Comparison of ENCODE assay signal across 13 mouse cellular contexts in the genomic region with DNA sequence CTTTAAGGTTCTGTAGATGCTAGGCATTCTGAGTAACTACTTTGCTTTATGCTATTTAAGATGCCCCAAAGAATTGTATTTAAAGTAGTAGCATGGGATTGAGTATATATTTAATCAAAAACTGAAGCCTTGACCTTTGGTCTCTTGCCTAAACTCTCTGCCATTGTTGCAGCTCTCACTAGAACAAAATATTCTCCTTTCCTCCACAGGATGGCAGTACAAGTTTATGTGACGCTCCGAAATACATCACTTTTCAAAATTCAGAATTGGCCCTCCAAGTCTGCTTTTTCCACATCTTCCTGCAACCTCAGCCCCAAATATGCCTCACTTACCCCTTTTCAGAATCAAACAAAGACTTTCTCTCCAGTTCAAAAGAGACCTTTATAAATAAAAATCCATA.
A peak's percentile ranks its signal among the peaks of the same experiment; 100 is the strongest.
DNase-seq lines count a peak whose midpoint lies in the region; ATAC-seq and TF ChIP-seq lines count a peak whose summit lies in the region.
"Had no signal": no experiment of that assay in that cellular context is flagged by ENCODE, and none has a peak within 500 bp of the region (broad histone marks: within the 10 kb centered on the region; RNA-seq: fewer than 3 reads in every experiment).

No protein-coding gene starts in this region.

- no peaks in the 10 kb centered on the region for H3K27me3 ChIP-seq in hindbrain, embryonic 11.5 days (ENCODE audit: control insufficient read depth, insufficient read depth, low read length)
- H3K27me3 ChIP-seq in hindbrain, embryonic 13.5 days: no peaks in the 10 kb centered on the region
- H3K27me3 ChIP-seq in midbrain, embryonic 11.5 days (ENCODE audit: control insufficient read depth, insufficient read depth, low read length): no peaks in the 10 kb centered on the region
- H3K27me3 ChIP-seq in midbrain, embryonic 10.5 days (ENCODE audit: low read depth, poor library complexity, severe bottlenecking): no peaks in the 10 kb centered on the region
- H3K27me3 ChIP-seq in stomach, postnatal 0 days (ENCODE audit: control insufficient read depth, insufficient read depth, low read length): no peaks in the 10 kb centered on the region
- H3K27me3 ChIP-seq: embryonic facial prominence, embryonic 13.5 days; limb, embryonic 15.5 days had no signal

- no peak; the same call in 1 of the 2 replicates for ATAC-seq in hindbrain, embryonic 11.5 days (ENCODE audit: low FRiP score)
- no peak for ATAC-seq in hindbrain, embryonic 13.5 days (ENCODE audit: low FRiP score)
- peak; percentile 58; the same call in 1 of the 2 replicates for ATAC-seq in midbrain, embryonic 11.5 days (ENCODE audit: low FRiP score)
- ATAC-seq in stomach, postnatal 0 days (ENCODE audit: low FRiP score, low TSS enrichment): no peak
- ATAC-seq in CD4-positive, CD25-positive, alpha-beta regulatory T cell, adult 4 months: no peak

- no peak overlapping the region for H3K4me2 ChIP-seq in hindbrain, embryonic 11.5 days (replicated peaks; ENCODE audit: low read depth, low read length)
- no peak overlapping the region for H3K4me2 ChIP-seq in hindbrain, embryonic 13.5 days
- no peak overlapping the region for H3K4me2 ChIP-seq in midbrain, embryonic 11.5 days
- H3K4me2 ChIP-seq in stomach, postnatal 0 days (replicated peaks; ENCODE audit: low read depth): no peak overlapping the region
- H3K4me2 ChIP-seq: embryonic facial prominence, embryonic 13.5 days; limb, embryonic 15.5 days had no signal

- no peak overlapping the region for H3K27ac ChIP-seq in hindbrain, embryonic 11.5 days (ENCODE audit: low read depth, low read length)
- no peak overlapping the region for H3K27ac ChIP-seq in hindbrain, embryonic 13.5 days
- H3K27ac ChIP-seq in midbrain, embryonic 11.5 days (ENCODE audit: low read depth, low read length): no peak overlapping the region
- H3K27ac ChIP-seq in midbrain, embryonic 10.5 days (replicated peaks): no peak overlapping the region
- no peak overlapping the region for H3K27ac ChIP-seq in stomach, postnatal 0 days (replicated peaks)
- H3K27ac ChIP-seq: embryonic facial prominence, embryonic 13.5 days; heart, embryonic 10.5 days; limb, embryonic 15.5 days had no signal

- no peak overlapping the region for H3K9ac ChIP-seq in hindbrain, embryonic 11.5 days (ENCODE audit: low read depth, low read length)
- H3K9ac ChIP-seq in hindbrain, embryonic 13.5 days: no peak overlapping the region
- H3K9ac ChIP-seq in midbrain, embryonic 11.5 days (ENCODE audit: low read length): no peak overlapping the region
- no peak overlapping the region for H3K9ac ChIP-seq in stomach, postnatal 0 days (ENCODE audit: low read length)
- H3K9ac ChIP-seq: embryonic facial prominence, embryonic 13.5 days; limb, embryonic 15.5 days had no signal

- TF ChIP-seq CTCF in stomach, postnatal 0 days (IDR thresholded peaks at IDR 0.05; ENCODE audit: low read depth): peak; percentile 61

- WGBS in hindbrain, embryonic 11.5 days: 63% methylated on average over 2 of the region's 2 CpGs
- 49% methylated on average over 2 of the region's 2 CpGs for WGBS in hindbrain, embryonic 13.5 days
- WGBS in midbrain, embryonic 11.5 days: 42% methylated on average over 2 of the region's 2 CpGs
- 48% methylated on average over 2 of the region's 2 CpGs for WGBS in midbrain, embryonic 10.5 days
- WGBS in stomach, postnatal 0 days: 40% methylated on average over 2 of the region's 2 CpGs

- DNase-seq in hindbrain, embryonic 11.5 days (ENCODE audit: low spot score): peak; percentile 26
- no peak for DNase-seq in midbrain, embryonic 11.5 days (ENCODE audit: low spot score, missing footprints)
- DNase-seq in midbrain, embryonic 10.5 days (ENCODE audit: low spot score): no peak
- peak; percentile 65 for DNase-seq in embryo, embryonic 10.5 days (ENCODE audit: low spot score)
- no peak for DNase-seq in stomach, postnatal 0 days (ENCODE audit: low spot score)
- DNase-seq in kidney, postnatal 10 days: no peak
- DNase-seq: layer of hippocampus, adult 9-11 months; thymus, postnatal 36 days had no signal

- no peaks in the 10 kb centered on the region for H3K9me3 ChIP-seq in hindbrain, embryonic 11.5 days (ENCODE audit: control insufficient read depth, low read length)
- H3K9me3 ChIP-seq in hindbrain, embryonic 13.5 days: no peaks in the 10 kb centered on the region
- no peaks in the 10 kb centered on the region for H3K9me3 ChIP-seq in midbrain, embryonic 11.5 days (ENCODE audit: control insufficient read depth, low read length)
- H3K9me3 ChIP-seq in midbrain, embryonic 10.5 days (replicated peaks): no peaks in the 10 kb centered on the region
- H3K9me3 ChIP-seq in stomach, postnatal 0 days (ENCODE audit: control insufficient read depth, low read length): no peaks in the 10 kb centered on the region
- H3K9me3 ChIP-seq: embryonic facial prominence, embryonic 13.5 days; heart, embryonic 10.5 days; limb, embryonic 15.5 days had no signal

- no peak for TF ChIP-seq EP300 in stomach, postnatal 0 days (optimal IDR thresholded peaks at IDR 0.05)

- no peaks in the 10 kb centered on the region for H3K4me1 ChIP-seq in hindbrain, embryonic 11.5 days (replicated peaks; ENCODE audit: control insufficient read depth, insufficient read depth, low read length)
- H3K4me1 ChIP-seq in hindbrain, embryonic 13.5 days (replicated peaks): peaks cover 10% of the 10 kb centered on the region
- peaks cover 3% of the 10 kb centered on the region; the same call in 1 of the 2 replicates for H3K4me1 ChIP-seq in midbrain, embryonic 11.5 days (ENCODE audit: control insufficient read depth, insufficient read depth, low read length)
- peaks cover 5% of the 10 kb centered on the region; the same call in 1 of the 2 replicates for H3K4me1 ChIP-seq in midbrain, embryonic 10.5 days
- no peaks in the 10 kb centered on the region for H3K4me1 ChIP-seq in stomach, postnatal 0 days (replicated peaks; ENCODE audit: control insufficient read depth, insufficient read depth)
- H3K4me1 ChIP-seq: heart, embryonic 10.5 days; limb, embryonic 15.5 days had no signal

- H3K4me3 ChIP-seq in hindbrain, embryonic 11.5 days (ENCODE audit: low read depth, low read length): no peak overlapping the region
- no peak overlapping the region for H3K4me3 ChIP-seq in hindbrain, embryonic 13.5 days
- H3K4me3 ChIP-seq in midbrain, embryonic 11.5 days (ENCODE audit: low read depth, low read length): no peak overlapping the region
- H3K4me3 ChIP-seq in midbrain, embryonic 10.5 days: no peak overlapping the region
- no peak overlapping the region for H3K4me3 ChIP-seq in stomach, postnatal 0 days (ENCODE audit: low read depth, low read length)
- H3K4me3 ChIP-seq: embryonic facial prominence, embryonic 13.5 days; heart, embryonic 10.5 days; limb, embryonic 15.5 days had no signal

- no peaks in the 10 kb centered on the region for H3K36me3 ChIP-seq in hindbrain, embryonic 11.5 days (ENCODE audit: control insufficient read depth, insufficient read depth, low read length)
- no peaks in the 10 kb centered on the region for H3K36me3 ChIP-seq in hindbrain, embryonic 13.5 days
- no peaks in the 10 kb centered on the region for H3K36me3 ChIP-seq in midbrain, embryonic 11.5 days (ENCODE audit: control insufficient read depth, insufficient read depth, low read length)
- H3K36me3 ChIP-seq in midbrain, embryonic 10.5 days: no peaks in the 10 kb centered on the region
- no peaks in the 10 kb centered on the region for H3K36me3 ChIP-seq in stomach, postnatal 0 days (ENCODE audit: control insufficient read depth, insufficient read depth, low read length)
- H3K36me3 ChIP-seq: embryonic facial prominence, embryonic 13.5 days; heart, embryonic 10.5 days; limb, embryonic 15.5 days had no signal

Comparison
In these comparisons a context has a peak if more than half of its experiments do, and no peak if none do; other contexts are left out.
1. DNase-seq: peak in hindbrain, embryonic 11.5 days (single experiment) and embryo, embryonic 10.5 days (single experiment); none in midbrain, embryonic 11.5 days (single experiment), midbrain, embryonic 10.5 days (single experiment), stomach, postnatal 0 days (single experiment) and kidney, postnatal 10 days (single experiment).